Mouse (Mus musculus): Measurements from ENCODE around the gene Carf. TPM values are rescaled to one million over a fixed set of nuclear protein-coding genes. Genes with fewer than 3 reads are reported as not detected.
"Not testable (repeated sequence)": the region's sequence is repeated elsewhere in the genome, so short reads cannot be mapped to it uniquely, and the experiment has no call there.

Carf gene
- total RNA-seq (2021): 10 to 100 TPM; 23.7 to 24.0 TPM

DNA sequence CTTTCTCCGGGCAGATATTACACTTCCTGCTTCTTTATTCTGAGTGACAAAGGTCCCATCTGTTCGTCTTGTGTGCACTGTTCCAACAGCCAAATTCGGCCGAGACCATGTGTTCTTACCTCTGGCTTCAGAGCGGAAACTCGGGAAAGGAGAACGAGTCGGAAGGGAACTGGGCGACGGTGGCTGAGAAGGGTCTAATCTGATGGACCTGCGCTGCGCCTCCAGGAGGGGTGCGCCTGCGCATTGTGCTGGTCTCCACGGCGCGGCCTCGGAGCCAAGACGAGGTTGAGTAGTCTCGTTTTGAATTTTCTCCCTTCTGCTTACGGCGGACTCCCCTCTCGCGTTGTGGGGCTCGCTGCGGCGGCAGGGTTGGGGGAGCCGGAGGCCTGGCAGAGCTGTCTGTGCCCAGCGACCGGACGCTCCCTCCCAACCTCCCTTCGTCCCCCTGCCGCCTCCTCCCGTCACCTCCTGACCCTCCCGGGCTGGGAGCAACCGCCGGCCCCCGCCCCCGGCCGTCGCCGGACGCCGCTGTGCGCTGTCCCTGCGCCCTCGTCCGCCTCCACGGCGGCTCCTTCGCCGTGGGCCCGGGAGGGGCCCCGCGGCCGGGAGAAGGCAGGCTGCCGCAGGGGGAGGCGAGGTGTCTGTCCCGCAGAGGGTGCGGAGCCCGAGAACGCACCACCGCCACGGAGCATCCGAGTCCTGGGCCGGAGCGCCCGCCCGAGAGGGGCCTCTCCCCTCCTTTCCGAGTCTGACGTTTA is at the start of gene Carf, which contains the start of gene Wdr12:
Gene Carf (plus strand): TSS at position 224 of the 758 bp plus-strand sequence.
Gene Wdr12 (minus strand): TSS at position 622 of the 758 bp plus-strand sequence.
- intact Hi-C loops (cut with DNase I): no loop called here
- peak; percentile 98 for DNase-seq

DNA sequence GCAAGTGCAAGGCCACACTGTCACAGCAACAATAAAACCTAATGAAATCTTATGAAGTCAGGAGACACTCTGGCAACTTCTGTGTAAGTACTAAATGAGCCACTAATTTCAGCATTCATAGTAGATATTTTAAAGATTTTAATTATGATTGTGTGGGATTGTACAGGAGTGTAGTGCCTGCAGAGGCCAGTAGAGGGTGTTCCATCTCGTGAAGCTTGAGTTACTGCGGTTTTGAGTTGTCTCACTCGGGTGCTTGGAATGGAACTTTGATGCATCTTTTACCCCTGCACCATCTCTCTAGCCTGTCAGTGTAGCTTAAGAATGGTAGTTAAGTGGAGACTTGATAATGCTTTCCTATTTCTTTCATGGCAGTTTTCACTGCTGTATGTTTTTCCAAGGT is 43.4 kb upstream of the Carf start:
- intact Hi-C loops (cut with DNase I): no loop called here
- DNase-seq: no peak

DNA sequence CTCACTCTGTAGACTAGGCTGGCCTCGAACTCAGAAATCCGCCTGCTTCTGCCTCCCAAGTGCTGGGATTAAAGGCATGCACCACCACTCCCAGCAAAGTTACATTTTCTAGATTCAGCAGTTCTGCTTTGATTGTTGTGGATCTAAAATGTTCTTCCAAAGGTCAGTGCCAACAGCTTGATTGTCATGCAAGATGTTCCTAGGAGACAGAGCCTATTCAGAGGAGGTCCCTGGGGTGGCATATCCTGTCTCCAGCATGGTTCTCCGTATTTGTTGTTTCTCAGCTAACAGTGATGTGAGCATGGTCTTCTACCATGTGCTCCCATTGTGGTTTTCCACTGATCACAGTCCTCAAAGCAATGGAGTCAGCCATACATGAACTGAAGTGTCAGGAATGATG is 41.7 kb upstream of the Carf start:
- intact Hi-C loops (cut with DNase I): no loop called here
- no peak for DNase-seq

- intact Hi-C loops (cut with DNase I); DNase-seq: not testable (repeated sequence)
These were observed 27.3 kb upstream of the Carf start for GRCm38 (mm10) chr1:60070725-60071124.

GRCm38 (mm10) chr1:60074935-60075334 is 23.1 kb upstream of the Carf start:
- no peak for DNase-seq
- intact Hi-C loops (cut with DNase I): no loop called here

DNA sequence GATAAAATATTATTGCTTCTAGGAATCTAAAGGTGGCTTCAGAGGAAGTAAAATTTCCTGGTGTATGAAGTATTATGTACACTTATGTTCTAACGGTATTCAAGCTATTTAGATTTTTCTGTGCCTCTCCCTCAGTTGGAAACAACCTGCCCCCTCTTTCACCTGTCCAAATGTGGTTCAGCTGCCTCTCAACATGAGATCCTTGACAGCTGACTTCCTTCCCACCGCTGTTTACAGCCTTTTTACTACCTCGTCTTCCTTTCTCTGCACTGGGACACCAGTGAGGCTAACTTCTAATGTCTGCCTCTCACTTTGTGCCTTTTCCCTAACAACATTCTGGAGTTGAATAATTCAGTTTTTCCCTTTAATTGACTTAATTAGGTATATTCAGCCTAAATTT is 22.5 kb upstream of the Carf start:
- intact Hi-C loops (cut with DNase I): no loop called here
- DNase-seq: no peak

DNA sequence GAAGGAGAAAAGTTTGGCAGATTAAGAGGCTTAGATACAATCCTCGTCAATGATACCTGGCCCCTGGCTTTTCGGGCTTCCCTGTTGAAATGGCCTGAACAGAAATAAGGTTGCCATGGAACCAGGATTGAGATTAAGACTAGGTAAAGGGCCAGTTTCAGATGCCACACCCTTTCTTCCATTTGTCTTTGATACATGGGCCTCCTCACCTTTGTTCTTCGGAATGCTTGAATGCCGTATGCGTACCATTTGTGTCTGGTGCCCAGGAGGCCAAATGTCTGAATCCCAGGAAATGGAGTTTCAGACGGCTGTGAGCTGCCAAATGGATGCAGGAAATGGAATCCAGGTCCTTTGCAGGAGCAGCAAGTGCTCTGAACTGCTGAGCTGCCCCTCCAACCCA is 21.6 kb upstream of the Carf start:
- DNase-seq: no peak
- intact Hi-C loops (cut with DNase I): no loop called here

- no peak for DNase-seq
These were observed 1.3 kb upstream of the Carf start for GRCm38 (mm10) chr1:60096572-60097276.

DNA sequence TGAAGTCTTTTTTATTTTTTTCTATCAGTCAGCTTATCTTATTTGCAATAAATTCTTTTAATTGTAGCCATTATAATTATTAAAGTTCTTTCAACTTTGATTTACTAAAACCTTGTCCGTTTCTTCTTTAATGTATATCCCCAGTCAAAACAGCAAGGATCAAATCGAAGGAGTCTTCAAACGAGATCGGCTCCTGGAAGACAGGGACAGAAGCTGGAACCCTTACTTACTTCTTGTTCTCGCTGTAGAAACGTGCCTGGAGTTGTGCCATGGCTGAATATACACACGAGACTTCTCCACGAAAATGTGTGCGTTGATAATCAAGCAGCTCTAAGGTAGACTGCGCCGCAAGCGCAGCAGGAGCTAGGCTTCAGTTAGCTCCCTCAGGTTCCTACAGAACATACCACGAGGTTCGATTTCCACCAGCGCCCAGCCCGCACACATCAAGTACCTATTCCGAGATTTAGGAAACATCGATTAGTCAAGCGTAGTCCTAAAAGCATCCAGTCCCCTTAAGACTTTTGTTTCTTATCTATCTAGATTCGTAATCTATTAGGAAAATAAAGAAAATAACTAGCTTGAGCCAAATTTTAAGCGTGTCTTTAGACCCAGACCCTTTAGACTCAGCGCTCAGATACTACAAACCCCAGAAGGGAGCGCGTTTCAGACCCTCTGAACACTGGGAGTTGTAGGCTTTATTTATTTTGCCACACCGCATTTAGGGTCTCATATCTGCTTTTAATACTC is 597 bp upstream of the Carf start:
- intact Hi-C loops (cut with DNase I): no loop called here
- peak; percentile 61 for DNase-seq

More at GRCm38 (mm10) chr1:60096572-60097276, 1.3 kb upstream of the Carf start:
- intact Hi-C loops (cut with DNase I): no loop called here

DNA sequence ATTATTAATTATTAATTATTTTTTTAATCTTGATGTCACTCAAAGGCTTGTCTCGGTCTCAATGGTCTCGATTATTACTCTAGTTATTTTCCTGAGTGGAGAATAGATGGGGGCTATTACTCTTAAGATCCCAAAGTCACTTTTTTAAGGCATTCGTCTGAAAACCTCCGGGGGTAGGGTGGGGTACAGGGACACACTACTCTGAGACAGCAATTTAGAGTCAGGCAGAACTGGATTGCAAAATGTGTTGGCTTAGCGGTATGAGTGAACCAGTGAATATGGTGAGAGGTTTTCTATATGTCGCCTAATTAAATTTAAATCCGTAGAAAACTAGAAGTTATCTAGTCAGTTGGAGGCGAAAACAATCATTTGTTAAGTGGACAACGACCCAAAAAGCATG is 792 bp downstream of the Carf start:
- intact Hi-C loops (cut with DNase I): no loop called here
- DNase-seq: no peak

- intact Hi-C loops (cut with DNase I): no loop called here
- DNase-seq: no peak
These were observed 6.5 kb downstream of the Carf start for GRCm38 (mm10) chr1:60104582-60104981.

- intact Hi-C loops (cut with DNase I): no loop called here
- no peak for DNase-seq
These were observed 19.8 kb downstream of the Carf start for GRCm38 (mm10) chr1:60117721-60118455.

DNA sequence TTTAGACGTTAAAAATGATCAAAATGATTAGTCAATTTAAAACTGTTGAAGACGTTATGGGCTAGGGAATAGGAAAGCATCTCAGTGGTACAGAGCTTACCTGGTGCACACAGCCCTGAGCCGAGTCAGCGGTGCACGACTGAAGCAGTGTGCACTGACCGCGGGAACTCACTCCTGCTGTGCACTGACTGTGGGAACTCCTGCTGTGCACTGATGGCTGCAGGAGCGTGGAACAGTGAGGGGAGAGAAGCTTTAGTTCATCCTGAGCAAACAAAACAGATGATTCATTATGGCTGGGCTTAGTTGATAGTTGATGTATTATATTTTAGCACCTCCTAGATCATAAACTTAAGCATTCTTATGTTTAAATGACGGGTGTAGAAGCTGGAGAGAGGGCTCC is 39.3 kb downstream of the Carf start:
- no peak for DNase-seq
- intact Hi-C loops (cut with DNase I): no loop called here

DNA sequence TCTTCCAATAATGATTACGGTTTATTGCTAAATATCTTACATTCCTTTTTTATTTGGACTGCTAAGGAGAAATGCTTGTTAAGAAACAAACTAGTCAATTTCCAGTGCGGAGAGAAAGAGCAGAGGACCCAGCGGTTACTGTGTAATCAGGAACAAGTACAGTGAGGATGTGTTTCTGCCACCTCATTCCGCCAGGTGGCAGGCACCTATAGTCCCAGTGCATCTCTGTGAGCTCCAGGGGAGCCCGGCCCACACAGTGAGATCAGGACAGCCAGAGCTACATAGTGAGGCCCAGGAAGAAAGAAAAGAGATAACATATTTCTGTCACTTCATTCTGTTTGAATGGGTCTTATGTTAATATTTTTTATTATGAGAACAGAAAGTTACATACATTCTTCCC is 54.7 kb downstream of the Carf start:
- intact Hi-C loops (cut with DNase I): no loop called here
- DNase-seq: no peak

DNA sequence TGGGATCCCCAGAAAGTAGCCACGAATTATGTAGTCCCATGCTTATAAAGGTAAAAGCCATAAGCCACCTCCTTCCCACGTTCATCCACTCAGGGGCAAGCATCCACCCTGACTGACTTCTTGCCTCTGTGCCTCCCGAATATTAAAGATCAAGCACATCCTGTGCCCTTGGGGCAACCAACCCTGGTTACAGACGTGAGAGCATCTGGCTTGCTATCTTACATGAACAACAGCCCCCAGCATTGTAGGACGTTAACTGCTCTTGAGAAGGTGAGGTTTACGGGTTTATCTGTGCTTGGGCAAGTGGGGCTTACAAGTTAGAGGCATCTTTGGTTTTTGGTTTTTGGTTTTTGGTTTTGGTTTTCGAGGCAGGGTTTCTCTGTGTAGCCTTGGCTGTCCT is 58.6 kb downstream of the Carf start:
- intact Hi-C loops (cut with DNase I): no loop called here
- no peak for DNase-seq

GRCm38 (mm10) chr1:60158411-60158810 is 60.4 kb downstream of the Carf start:
- intact Hi-C loops (cut with DNase I): no loop called here
- DNase-seq: no peak

- no peak for DNase-seq
- intact Hi-C loops (cut with DNase I): no loop called here
These were observed 65.6 kb downstream of the Carf start for GRCm38 (mm10) chr1:60163676-60164075.

DNA sequence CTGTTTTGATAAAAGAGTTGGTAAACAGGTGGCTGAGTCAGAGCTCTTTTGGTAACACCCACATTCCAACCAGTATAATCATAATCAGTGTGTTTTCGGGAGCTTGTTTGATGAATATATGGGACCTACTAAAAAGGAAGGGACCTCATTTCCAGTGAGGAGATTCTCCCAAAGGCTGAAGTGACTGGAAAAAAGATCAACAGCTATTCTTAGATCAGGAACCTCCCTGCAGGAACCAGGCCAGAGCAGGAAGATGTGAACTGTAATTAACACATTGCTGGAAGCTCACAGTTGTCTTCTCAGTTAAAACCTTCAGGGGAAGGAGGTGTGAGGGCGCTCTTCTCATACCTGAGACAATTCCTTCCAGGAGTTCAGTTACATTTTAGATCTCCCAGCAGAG is 71.6 kb downstream of the Carf start:
- no peak for DNase-seq
- intact Hi-C loops (cut with DNase I): no loop called here

- DNase-seq: no peak
- intact Hi-C loops (cut with DNase I): no loop called here
These were observed 72.2 kb downstream of the Carf start for GRCm38 (mm10) chr1:60170251-60170650.

DNA sequence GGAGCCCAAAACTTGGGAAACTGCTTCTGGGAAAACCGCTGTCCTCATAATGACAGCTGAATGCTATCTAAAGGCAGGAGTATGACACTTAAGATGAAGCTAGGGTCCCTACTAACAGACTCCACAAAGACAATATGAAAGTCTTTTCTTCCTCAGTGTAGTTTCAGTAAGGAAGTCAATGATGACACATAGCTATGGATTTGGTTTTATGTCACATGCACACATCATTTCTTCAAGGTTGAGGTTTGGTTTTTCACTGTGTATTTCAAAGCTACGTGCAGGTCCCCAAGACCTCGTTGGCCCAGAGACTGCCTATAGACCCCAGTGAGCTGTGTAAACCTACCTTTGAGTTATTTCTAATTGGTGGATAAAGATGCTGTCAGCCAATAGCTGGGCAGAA is 75.1 kb downstream of the Carf start:
- DNase-seq: no peak
- intact Hi-C loops (cut with DNase I): no loop called here

DNA sequence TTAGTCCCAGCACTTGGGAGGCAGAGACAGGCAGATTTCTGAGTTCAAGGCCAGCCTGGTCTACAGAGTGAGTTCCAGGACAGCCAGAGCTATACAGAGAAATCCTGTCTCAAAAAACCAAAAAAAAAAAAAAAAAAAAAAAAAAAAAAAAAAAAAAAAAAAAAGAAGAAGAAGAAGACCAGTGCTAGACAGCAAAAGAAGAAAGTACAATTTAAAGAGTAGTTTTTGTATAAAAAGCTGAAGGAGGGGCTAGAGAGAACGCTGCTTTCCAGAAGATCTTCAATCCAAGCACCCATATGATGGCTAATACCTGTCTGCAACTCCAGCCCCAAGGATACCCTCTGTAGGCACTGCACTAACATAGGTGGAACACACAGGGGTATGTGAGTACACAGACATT is 79.8 kb downstream of the Carf start:
- intact Hi-C loops (cut with DNase I): not testable (repeated sequence)

More for the DNA sequence above, 79.8 kb downstream of the Carf start:
- DNase-seq: not testable (repeated sequence)
